Mouse (Mus musculus) heart, adult 2 months (tissue): Measurements from ENCODE around the gene Scamp3.

Source experiments
- CTCF ChIP-seq: fragments of 200-600 bp; IDR thresholded peaks from 2 replicates; pipeline ENCODE4 v1.8.1; 2022; ENCODE audit warnings: antibody characterized with exemption, mild to moderate bottlenecking, moderate library complexity
- POLR2A ChIP-seq: fragments of 200-500 bp; IDR thresholded peaks from 2 replicates; pipeline ENCODE4 v1.6.1; 2011; ENCODE audit warnings: mild to moderate bottlenecking, low read depth, low read length, control low read depth; ENCODE audit not compliant: insufficient read depth

DNA sequence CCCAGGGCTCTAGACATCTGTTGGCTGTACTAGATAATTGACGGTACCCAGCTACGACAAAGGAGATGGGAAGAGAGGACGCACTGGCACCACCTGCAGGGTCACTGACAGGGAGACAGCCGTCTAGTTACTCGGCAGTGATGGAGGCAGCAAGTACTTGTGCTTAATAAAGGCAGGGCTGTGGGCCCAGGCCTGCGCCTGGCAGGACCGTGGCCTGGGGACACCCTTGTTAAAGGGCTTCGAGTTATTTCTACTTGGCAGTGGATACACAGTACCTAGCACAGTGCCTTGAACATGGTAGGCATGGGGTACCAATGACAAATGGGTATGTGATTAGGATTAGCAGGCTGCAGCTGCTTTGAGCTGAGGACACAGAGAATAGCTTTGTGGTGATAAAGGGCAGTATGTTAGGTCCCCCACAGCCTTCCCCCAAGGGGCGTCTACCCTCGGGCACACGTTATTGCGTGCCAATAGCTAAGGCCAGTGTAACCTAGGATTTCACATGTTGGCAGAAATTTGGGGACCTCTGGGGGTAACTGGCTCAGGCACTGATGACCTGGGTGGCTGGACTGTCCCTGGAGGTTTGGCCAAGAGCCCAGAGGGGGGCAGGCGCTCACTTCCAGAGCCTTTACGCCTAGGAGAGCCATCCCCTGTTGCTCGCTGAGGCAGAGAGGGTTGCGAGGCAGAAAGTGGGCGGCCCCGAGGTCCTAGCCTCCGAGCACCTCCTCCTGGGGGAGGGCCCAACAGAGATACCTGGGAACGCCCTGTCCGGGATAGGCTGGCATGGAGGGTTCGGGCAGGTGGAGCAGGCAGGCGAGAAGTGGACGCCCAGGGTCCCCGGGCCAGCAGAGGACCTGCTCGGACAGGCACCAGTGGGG, 29.9 kb upstream of the Scamp3 start:
- no peak for TF ChIP-seq POLR2A
- TF ChIP-seq CTCF = no peak
